Mouse (Mus musculus) gastrocnemius, adult 8-10 months (tissue): Measurements from ENCODE around the gene Fbp1. TPM values are rescaled to one million over a fixed set of nuclear protein-coding genes. Genes with fewer than 3 reads are reported as not detected.
"Not testable (repeated sequence)": the region's sequence is repeated elsewhere in the genome, so short reads cannot be mapped to it uniquely, and the experiment has no call there.

ENCODE experiments used
- DNase-seq, 2 experiments: peaks; one replicate each; pipeline ENCODE4 v3.0.0; 2022; ENCODE audit warnings: low spot score in 2 of 2
- total RNA-seq, 4 experiments: library from RNA; stranded (reverse); gene quantifications; 2 replicates each; pipeline ENCODE4 v1.2.4; 2022

Gene Fbp1
- total RNA-seq, 4 experiments from 2014 or later: 0.78 TPM; not detected in 3

DNA sequence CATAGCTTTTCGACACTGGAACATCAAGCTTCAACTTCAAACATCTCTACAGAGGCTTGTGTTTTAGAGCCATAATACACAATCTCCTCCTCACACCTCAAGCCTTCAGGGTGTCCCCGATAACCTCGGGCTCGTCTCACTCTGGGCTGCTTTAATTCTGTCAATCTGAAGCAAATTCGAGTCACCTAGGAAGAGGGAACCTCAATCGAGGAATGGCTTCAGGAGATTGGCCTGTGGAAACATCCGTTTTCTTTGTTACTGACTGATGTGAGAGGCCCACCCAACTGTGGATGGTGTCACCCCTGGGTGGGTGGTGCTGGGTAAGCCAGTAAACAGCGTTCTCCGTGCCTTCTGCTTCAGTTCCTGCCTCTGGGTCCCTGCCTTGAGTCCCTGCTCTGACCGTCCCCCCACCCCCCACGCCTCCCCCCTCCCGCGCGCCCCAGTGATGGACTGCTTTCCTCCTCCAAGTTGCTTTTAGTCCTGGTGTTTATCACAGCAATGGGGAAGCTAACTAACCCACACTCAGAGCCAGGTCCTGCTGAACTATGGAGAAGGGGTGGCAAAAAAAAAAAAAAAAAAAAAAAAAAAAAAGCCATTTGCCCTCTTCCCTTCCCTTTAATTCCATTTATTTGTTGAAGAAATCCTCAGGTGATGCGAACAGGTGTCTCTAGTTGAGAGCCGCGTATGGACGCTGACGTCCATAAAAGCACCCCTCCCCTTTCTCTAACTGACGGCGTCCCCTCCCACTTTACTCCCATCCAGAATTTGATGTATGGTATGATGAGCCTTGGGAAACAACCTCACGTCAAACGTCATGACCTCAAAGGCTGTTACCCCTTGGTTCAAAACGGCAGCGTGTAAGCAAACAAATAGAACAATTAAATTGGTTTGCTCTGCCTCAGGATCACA, 32.4 kb downstream of the Fbp1 start:
- DNase-seq: no peak

- peak; percentile 33 to 34 for DNase-seq
These were observed 33.4 kb downstream of the Fbp1 start for GRCm38 (mm10) chr13:62854666-62855065.

- no peak for DNase-seq
These were observed 54.7 kb downstream of the Fbp1 start for GRCm38 (mm10) chr13:62833341-62833740.

GRCm38 (mm10) chr13:62832239-62832638, 55.8 kb downstream of the Fbp1 start:
- no peak for DNase-seq

DNA sequence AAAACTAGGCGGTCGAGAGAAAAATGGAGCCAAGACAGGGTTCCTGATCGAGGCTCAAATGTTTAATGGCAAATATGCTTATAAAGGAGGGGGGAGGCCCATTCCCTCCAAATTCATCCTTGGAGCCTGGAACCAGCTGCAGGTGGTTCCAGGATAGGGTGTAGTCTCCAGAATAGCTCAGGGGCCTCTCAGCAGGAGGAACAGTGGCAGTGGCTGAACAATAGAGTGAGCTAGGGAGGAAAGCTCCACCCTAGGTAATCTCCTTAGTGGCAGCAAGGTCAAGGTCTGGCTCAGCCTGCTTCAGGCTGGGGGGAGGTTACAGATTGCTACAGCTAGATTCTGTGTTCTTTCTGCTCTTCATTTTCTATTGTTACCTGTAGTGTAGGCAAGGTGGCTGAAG, 72.4 kb downstream of the Fbp1 start:
- not testable (repeated sequence) for DNase-seq

Other genes with a start within 250 kb of the Fbp1 start
- gene Platr25, start 127.6 kb downstream of the Fbp1 start, total RNA-seq: 1 to 10 TPM in 3 of 4 experiments, under 1 TPM in 1; 0.48 to 2.1 (median 1.6) TPM
- under 1 TPM; 0.22 to 0.60 (median 0.44) TPM for gene Gm5141, start 102.5 kb downstream of the Fbp1 start, total RNA-seq
- 100 to 1,000 TPM in 1 of 4 experiments, 10 to 100 TPM in 3; 29.0 to 122 (median 55.0) TPM for gene Fbp2, start 29.9 kb downstream of the Fbp1 start, total RNA-seq
- gene 2010111I01Rik, start 76.6 kb upstream of the Fbp1 start, total RNA-seq: 10 to 100 TPM; 54.3 to 63.7 (median 56.8) TPM